Mouse (Mus musculus) megakaryocyte, adult 5-6 weeks (primary cell): Measurements from ENCODE around the gene Tmbim6. TPM values are rescaled to one million over a fixed set of nuclear protein-coding genes. Genes with fewer than 3 reads are reported as not detected.
A peak's percentile ranks its signal among the peaks of the same experiment; 100 is the strongest.
"Not testable (repeated sequence)": the region's sequence is repeated elsewhere in the genome, so short reads cannot be mapped to it uniquely, and the experiment has no call there.

Experiments
- ATAC-seq: 2 replicates; pipeline ENCODE4 v1.8.0; 2016; ENCODE audit warnings: mild to moderate bottlenecking, inconsistent platforms; ENCODE audit not compliant: poor library complexity, severe bottlenecking
- total RNA-seq, 2 experiments: library from RNA; stranded (forward) in 1 of 2; stranded (reverse) in 1 of 2; fragments of 153-499, 151-499 nt in 1 of 2; fragments of 221-1000, 200-1000 nt in 1 of 2; gene quantifications; 2 replicates each; pipeline versions ENCODE4 v1.2.3 to v1.2.4; 2015 to 2017

Gene Tmbim6
- total RNA-seq, 2 experiments from 2014 or later, result 187 to 410 TPM

DNA sequence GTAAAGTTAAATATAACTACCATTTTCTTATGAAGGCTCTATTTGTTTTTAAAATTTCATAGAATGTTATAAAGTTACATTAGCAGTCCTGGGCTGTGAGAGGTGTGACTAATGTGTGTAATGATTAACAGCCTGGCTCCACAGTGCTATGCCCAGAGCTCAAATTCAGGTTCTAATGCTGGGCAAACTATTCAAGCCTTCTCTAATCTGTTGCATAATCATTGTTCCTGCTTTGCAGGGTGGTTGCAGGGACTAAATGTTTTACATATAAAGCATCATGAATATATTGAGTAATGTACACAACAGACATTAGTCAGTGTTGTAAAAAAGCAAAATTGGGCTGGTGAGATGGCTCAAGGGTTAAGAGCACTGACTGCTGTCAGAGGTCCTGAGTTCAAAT, 9.8 kb upstream of the Tmbim6 start:
- no peak for ATAC-seq

DNA sequence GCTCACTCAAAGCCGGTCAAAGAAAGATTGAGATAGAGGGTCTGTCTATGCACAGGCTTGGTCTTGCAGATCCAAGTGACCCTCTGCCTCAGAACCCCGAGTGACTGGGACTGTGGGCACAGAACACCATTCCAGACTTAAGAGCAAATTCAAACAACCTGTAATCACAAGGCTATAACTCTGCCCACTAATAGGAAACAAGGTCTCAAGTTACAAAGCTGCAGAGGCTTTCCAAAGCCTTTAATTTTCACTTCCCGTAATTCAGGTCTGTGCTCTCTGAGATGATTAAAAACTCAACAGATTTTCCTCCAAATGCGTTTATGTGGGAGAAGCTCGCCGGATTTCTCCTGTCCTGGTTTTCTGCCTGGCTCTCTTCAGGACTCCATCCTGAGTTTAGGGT, 8.6 kb upstream of the Tmbim6 start:
- no peak for ATAC-seq

DNA sequence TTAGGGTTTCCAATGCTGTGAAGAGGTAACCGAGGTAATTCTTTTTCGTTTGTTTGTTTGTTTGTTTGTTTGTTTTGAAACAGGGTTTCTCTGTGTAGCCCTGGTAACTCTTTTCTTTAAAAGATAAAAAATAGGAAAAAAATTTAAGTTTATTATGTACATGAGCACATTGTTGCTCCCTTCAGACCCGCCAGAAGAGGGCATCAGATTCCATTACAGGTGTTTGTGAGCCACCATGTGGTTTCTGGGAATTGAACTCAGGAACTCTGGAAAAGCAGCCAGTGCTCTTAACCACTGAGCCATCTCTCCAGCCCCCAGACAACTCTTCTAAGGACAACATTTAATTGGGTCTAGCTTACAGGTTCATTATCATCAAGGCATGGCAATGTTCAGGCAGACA, 6.6 kb upstream of the Tmbim6 start:
- not testable (repeated sequence) for ATAC-seq

DNA sequence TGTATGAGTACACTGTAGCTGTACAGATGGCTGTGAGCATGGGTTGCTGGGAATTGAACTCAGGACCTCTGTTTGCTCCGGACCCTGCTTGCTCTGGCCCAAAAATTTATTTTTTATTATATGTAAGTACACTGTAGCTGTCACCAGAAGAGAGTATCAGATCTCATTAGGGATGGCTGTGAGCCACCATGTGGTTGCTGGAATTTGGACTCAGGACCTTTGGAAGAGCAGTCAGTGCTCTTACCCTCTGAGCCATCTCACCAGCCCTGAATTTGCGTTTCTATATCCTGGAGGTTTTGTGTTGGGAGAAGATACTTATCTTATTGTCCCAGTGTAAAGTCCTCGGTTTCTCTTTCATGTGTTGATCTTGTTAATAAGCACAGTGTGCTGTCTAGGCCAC, 5.9 kb upstream of the Tmbim6 start:
- ATAC-seq, result no peak

DNA sequence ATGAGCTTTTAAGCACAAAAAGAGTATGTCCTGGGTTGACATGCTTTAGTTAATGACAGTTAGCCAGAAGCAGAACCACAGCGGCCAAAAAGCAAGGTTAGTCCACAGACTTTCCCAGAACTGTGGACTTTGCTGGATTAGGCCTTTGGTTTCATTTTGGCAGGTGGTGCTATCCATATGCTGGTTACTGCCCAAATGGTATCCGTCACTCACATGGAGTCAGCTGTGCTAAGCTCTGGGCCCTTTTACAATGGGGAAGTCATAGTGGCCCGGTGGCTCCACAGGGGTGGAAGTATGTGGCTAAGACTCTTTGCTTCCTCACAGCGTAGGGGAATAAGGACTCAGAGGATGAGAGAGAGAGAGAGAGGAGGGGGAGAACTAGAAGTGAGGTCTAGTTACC, 4.7 kb upstream of the Tmbim6 start:
- peak; percentile 71 for ATAC-seq

DNA sequence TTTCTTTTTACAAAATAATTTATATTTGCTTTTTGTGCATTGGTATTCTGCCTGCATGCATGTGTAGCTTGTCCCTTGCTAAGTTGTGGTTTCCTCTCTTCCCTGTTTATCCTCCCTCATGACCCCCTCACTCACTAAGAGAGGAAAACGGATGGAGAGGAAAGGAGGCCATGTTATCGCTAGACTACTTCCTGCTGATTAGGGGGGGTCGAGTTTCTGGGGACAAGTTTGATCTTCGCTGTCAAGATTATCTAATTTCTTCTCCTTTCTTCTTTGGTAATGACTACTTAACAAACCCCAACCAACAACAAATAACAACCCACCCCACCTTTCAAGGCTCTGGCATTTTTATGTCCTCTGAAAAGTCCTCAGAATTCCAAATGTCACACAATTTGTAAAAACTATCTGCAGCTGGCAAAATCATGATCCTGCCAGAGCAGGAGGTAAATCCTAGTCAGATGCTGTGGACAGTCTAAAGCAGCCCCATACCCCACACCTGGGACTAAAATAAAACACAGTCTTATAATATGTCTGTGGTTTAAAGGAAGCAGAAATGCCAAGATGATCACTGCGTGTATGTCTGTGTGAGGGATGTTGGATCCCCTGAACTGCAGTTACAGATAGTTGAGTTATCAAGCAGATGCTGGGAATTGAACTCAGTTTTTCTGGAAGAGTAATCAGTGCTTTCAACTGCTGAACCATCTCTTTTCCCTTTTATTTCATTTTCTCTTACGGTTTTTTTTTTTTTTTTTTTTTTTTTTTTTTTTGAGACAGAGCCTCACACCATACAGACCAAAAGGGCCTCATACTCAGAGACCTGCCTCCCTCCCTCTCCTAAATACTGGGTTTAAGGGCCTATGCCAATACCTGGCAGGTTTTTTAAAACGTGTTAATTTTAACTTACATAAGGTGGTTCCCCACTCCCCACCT, 1.9 kb upstream of the Tmbim6 start:
- no peak for ATAC-seq

DNA sequence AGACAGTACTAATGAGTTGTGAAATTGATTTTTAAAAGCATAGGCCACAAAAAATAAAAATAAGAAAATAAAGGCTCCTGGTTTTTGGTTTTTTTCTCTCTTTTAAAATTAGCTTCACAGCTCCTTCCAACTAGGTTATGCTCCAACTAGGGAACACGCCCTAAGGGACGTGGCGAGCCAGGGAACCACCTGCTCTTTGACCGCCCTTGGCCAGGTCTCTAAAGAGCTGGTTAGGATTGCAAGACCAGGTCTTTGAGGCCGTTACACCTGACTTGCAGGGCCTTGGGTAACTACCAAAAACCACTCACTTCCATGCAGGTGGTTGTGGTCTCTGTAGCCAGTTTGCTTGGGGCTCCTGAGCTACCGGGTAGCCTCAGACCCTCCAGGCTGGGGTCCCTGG, 707 bp upstream of the Tmbim6 start:
- no peak for ATAC-seq

DNA sequence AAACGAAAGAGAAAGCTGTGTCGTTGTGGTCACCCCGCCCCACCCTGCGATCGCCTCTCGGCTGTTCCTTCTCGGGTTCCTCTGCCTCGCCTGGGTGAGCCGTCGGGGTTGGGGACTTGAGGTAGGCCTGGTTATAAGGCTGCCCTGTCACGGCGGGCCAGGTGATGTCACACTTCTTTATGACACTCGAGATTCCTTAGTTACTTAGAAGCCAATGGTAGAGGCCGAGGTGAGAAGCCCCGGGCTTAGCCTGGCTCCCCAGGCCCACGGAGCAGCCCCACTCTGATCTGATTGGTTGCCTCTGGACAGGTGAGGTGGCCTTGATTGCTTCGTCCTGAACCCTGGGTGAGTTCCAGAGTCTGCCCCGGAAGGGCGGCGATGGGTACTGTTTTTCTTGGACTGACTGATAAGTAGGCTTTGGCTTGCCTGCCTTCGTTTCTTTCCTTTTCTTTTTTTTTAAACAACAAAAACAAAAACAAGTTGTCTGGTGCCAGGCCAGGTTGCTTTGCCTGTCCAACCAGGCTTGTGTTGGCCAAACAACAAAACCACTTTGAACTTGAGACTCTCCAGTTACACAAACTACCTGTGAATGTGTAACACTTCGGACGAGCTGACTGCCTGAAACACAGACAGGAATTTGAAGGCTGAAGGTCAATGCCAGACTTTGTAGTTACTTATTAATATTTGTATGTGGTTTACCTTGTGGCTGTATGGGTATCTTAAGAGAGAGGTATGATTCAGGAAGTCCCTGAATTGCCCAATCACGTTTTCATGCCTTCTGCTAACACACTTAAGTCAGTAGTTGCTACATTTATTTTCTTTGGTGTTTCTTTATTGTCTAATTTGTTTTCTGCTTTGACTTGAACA, 937 bp downstream of the Tmbim6 start:
- ATAC-seq, result peak; percentile 66

DNA sequence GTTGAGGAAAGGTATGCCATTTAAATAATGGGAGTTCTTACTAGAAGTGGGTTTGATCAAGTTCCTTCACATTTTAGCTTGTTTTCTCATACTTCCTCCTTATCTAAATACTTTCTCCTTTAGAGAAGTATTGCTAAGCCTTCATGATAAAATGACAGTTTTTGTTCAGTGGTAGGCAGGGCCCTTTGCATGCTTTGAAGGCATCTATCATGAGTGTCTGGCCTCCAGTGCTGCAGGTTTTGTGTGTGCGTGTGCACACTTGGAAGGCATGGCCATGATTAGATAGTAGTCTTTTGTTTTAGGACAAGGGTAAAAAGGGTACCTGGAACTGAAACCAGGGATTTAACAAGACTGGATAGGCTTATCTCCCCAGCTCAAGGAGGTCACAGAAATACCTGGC, 3.8 kb downstream of the Tmbim6 start:
- ATAC-seq, result no peak

DNA sequence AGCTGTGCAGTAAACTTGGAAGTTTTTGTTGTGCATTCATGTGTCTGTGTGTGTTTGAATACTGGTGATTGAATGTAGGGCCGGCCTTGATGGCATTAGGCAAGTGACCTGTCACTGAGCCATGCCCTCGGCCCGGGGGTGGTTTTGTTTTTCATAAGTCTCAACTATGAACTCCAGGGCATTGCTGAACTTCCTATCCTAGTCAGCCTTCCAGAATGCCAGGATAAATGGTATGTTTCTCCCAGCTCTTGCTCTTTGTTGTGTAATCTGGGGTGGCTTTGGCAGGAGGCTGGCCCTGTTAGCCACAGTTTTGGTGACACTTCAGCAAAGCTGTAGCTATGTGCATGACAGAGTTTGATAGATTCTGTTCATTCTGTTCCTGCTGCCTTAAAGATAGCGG, 4.2 kb downstream of the Tmbim6 start:
- ATAC-seq, result no peak

DNA sequence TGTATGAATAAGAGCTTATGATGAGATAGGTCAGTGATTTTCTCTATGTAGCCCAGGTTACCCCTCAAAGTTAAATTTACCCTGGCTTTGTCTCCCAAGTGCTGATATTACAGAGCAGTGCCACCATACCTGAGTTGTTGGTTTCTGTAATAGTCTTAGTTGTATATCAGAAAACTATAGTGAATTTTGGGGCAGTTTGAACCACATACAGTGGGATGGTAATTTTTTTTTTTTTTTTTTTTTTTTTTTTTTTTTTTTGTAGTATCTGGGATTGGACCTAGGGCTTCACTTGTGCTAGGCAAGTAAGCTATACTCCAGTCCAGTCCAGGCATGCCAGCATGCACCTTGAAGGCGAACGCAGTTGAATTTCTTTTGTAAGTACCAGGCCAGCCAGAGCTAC, 4.9 kb downstream of the Tmbim6 start:
- no peak for ATAC-seq

DNA sequence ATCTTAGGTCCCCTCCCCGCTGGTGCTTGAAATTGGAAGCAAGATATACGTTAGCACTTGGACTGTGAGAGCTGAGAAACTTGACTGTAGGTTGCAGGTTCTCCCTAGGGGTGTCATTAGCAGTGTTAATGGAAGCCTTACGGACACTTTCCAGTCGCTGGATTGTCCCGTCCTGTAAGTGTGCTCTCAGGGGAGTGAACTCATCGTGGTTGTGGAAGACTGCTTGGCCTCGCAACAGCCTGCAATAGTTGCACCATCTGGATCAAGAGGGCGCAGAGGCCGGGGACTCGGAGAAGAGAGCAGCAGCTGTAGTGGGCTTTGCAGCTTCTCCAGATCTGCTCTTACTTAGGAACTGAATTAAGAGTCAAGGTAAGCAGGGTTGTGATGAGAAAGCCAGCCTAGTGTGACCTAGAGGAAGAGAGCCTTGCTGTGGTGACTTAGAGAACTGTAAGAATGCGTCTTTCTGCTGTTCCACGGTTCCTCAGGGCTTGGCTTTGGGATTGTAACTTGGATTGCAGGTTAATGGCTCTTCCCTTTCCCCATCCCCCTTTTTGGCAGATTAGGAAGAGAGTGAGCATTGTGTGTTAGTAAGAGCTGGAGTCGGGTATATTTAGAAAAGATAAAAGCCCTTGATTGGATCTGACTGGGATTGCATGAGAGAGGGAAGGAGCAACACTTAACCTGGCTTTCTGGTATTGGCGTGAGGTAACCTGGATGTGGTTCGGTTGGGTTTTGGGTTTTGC, 7.0 kb downstream of the Tmbim6 start:
- ATAC-seq, result peak; percentile 60; the same call in 1 of the 2 replicates

DNA sequence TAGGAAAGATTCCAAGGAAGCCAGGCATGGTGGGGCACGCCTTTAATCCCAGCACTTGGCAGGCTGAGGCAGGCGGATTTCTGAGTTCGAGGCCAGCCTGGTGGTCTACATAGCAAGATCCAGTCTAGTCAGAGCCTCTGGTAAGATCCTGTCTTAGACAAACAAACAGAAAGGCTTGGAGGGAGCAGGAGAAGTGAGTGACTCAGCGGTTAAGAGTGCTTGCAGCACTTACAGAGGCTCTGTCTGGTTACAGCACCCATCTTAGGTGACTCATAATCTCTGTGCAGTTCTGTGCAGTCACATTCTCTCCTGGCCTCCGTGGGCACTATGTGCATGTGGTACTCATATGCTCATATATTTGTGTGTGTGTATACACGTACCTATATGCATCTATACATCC, 7.9 kb downstream of the Tmbim6 start:
- ATAC-seq, result peak; percentile 49

DNA sequence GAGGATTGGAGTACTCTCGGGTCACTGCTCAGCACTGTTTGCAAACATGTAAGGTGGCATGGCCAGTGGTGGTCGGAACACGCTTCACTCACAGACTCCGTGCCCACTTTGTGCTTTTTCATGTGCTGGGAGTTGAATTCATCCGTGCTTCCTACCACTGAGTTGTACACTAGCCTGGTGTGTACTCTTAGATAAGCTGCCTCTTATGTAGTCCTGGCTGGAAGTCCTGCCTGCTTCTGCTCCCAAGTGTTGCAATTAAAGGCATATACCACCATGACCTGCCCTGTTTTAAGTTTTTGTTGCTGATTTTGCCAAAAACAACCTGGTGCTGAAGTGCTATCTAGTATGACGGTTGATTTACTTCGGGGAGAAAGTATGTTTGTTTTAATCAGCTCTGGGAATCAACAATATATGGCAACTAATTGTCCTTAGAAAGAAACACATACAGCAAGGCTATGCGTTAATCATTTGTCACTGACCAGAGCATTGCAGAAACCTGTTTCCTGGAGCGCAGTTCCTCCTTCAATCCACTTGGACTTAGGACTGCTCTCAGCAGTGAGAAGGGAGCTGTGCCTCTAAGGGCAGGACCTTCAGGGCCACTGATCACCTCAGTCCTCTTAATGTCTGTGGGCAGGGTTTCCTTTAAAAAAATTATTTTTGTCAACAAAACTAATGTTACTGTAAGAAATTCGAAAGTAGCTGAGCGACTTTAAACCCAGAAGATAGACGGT, 10.6 kb downstream of the Tmbim6 start:
- ATAC-seq, result no peak

DNA sequence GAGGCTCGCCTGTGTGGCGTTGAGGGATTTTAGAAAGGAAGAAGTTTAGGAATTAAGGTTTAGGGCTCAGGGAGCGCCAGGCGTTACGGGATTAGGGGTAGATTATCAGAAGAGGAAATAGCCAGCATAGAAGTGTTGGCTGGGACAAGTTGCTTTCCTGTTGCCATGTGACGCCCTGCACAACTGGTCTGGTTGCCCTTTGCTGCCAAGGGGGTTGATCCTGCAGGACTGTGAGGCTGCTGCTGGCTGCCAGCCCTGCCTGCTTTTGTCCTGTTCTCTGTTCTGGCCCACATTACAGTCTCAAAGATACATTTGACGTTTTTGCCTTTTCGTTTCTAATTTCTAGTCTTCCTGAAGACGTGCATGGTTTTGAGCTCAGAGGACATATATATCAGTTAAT, 12.5 kb downstream of the Tmbim6 start:
- no peak for ATAC-seq

DNA sequence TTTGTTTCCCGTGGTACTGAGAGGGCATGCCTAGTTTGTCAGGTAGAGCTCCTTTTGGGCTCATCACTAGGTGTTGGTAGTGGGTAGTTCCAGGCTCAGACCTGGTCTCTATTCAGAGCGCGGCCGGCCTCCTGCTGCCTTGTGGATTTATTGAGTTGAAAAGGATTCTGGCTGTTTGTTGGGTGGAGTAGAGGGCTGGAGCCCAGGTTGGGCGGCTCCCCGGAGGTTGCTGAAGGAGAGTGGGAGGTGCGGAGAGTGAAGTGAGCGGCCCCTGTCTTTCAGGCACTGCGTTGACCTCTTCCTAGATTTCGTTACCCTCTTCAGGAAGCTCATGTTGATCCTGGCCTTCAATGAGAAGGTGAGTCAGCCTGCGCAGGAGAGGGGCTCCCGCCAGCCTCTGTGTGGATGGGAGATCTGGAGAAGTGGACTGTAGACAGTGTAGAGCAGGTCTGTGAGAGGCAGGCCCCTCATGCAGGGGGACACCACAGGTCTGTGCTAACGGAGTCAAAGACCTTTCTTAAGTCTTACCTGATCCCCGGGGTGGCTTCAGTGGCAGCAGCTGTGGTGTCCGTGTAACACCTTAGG, 14.4 kb downstream of the Tmbim6 start:
- no peak for ATAC-seq

DNA sequence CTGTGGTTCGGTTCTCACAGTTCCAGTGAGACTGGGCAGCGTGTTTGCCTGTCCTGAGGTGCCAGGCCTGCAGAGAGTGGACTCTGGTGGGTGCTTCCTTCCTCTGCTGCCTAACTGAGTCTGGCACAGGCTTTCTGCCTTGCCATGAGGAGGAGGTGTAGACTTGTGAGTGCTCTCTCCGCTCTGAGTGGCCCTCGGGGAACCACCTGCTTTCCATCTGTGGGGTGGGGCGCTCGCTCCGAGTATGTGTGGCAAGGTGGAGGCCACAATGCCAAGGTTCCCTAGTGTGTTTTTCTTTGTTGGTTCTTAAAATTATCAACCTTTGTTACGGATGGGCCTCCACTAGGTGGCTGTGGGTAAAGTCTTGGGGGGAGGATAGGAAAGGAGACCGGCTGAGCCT, 16.2 kb downstream of the Tmbim6 start:
- no peak for ATAC-seq

DNA sequence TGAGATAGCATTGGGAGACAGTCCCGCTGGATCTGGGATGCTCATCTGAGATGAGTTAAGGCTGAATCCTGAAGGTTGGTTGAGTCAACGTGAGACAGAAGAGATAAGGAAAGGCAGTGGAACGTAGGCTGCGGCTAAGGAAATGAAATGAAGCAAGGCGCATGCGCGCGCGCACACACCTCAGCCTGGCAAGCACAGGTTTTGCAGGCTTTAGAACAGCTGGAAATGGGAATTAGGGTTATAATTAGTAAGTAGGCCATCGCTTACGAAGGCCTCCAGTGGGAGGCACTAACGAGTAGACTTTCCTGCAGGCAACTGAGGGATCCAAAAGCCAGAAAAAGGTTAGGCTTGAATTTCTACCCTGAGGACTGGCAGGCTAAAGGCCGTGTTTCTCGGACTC, 19.1 kb downstream of the Tmbim6 start:
- no peak for ATAC-seq

DNA sequence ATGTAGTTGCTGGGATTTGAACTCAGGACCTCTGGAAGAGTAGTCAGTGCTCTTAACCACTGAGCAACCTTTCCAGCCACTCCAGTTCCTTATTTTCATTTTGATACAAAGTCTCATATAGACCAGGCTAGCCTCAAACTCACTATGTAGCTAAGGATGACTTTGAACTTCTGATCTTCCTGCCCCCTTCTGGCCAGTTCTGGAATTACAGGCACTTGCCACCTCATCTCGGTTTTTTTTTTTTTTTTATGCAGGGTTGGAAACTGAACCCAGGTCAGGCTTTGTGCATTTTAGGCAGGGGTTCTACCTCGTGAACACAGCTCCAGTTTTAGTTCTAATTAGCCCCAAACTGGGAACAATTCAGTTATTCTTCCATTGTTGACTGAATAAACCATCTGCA, 23.1 kb downstream of the Tmbim6 start:
- ATAC-seq, result peak; percentile 63

DNA sequence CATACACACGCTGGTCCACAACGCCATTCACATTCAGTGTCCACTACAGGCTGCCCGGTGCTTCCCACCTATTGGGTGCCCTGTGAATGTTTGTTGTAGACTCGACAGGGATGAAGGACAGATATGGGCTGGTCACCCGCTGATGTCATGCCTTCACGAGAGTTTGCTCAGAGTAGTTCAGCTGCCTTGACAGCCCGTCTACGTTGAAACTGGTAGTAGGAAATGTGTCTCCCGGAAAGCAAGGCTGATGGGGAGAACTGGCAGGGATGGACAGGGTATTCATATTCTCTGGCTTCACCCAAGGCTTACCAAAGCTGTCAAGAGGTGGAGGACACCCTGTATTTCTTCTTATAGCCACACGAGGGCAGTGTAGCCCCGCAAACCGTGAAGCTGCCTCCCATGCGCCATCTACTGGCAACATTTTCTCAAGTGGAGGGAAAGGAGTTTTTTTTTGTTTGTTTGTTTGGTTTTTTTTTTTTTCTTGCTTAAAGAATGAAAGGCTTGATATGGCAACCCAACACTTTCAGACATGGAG, 23.7 kb downstream of the Tmbim6 start:
- peak; percentile 85 for ATAC-seq
